8 mouse cellular contexts compared by ENCODE assay signal in genomic region chr3:131109686-131110070, GRCm38 (mm10). TPM values are rescaled to one million over a fixed set of nuclear protein-coding genes. Genes with fewer than 3 reads are reported as not detected.
A peak's percentile ranks its signal among the peaks of the same experiment; 100 is the strongest.
DNase-seq lines count a peak whose midpoint lies in the region; ATAC-seq lines count a peak whose summit lies in the region.

No protein-coding gene starts in this region.

- H3K9ac ChIP-seq in kidney, embryonic 15.5 days = no peak overlapping the region
- H3K9ac ChIP-seq in embryonic facial prominence, embryonic 12.5 days = 0 out of 2 replicates have a peak overlapping the region, but pooled peaks have one; percentile 82
- peak overlapping the region; percentile 88; the same call in 1 of the 2 replicates for H3K9ac ChIP-seq in limb, embryonic 11.5 days (ENCODE audit: low read length)
- no peak overlapping the region for H3K9ac ChIP-seq in stomach, embryonic 15.5 days

- no peaks in the 10 kb centered on the region for H3K36me3 ChIP-seq in kidney, embryonic 15.5 days
- no peaks in the 10 kb centered on the region for H3K36me3 ChIP-seq in embryonic facial prominence, embryonic 12.5 days
- no peaks in the 10 kb centered on the region for H3K36me3 ChIP-seq in limb, embryonic 11.5 days (ENCODE audit: control insufficient read depth, insufficient read depth, low read length)
- no peaks in the 10 kb centered on the region for H3K36me3 ChIP-seq in stomach, embryonic 15.5 days

- peaks cover 89% of the 10 kb centered on the region for H3K27me3 ChIP-seq in kidney, embryonic 15.5 days
- peaks cover 39% of the 10 kb centered on the region for H3K27me3 ChIP-seq in embryonic facial prominence, embryonic 12.5 days
- peaks cover 24% of the 10 kb centered on the region for H3K27me3 ChIP-seq in limb, embryonic 11.5 days (ENCODE audit: control insufficient read depth, insufficient read depth, low read length)
- H3K27me3 ChIP-seq in stomach, embryonic 15.5 days (replicated peaks) = peaks cover 86% of the 10 kb centered on the region

- WGBS in kidney, embryonic 15.5 days = under 1% methylated on average over 13 of the region's 14 CpGs
- whole genome bisulfite sequencing in embryonic facial prominence, embryonic 12.5 days = 0% methylated on average over 13 of the region's 14 CpGs
- 0% methylated on average over 14 of the region's 14 CpGs for WGBS in limb, embryonic 11.5 days
- 1% methylated on average over 13 of the region's 14 CpGs for WGBS in stomach, embryonic 15.5 days

- peaks cover 68% of the 10 kb centered on the region for H3K4me1 ChIP-seq in kidney, embryonic 15.5 days
- H3K4me1 ChIP-seq in embryonic facial prominence, embryonic 12.5 days = peaks cover 32% of the 10 kb centered on the region
- peaks cover 30% of the 10 kb centered on the region for H3K4me1 ChIP-seq in limb, embryonic 11.5 days (ENCODE audit: control insufficient read depth, insufficient read depth, low read length)
- H3K4me1 ChIP-seq in stomach, embryonic 15.5 days = peaks cover 39% of the 10 kb centered on the region

- peak overlapping the region; percentile 98 for H3K4me2 ChIP-seq in kidney, embryonic 15.5 days
- H3K4me2 ChIP-seq in embryonic facial prominence, embryonic 12.5 days (replicated peaks) = peak overlapping the region; percentile 80
- peak overlapping the region; percentile 93 for H3K4me2 ChIP-seq in limb, embryonic 11.5 days (ENCODE audit: low read depth, severe bottlenecking)
- peak overlapping the region; percentile 91; the same call in 1 of the 2 replicates for H3K4me2 ChIP-seq in stomach, embryonic 15.5 days

- no peaks in the 10 kb centered on the region for H3K9me3 ChIP-seq in kidney, embryonic 15.5 days (replicated peaks)
- H3K9me3 ChIP-seq in embryonic facial prominence, embryonic 12.5 days = no peaks in the 10 kb centered on the region
- H3K9me3 ChIP-seq in limb, embryonic 11.5 days (ENCODE audit: control insufficient read depth, low read length) = no peaks in the 10 kb centered on the region
- H3K9me3 ChIP-seq in stomach, embryonic 15.5 days = no peaks in the 10 kb centered on the region

- no peak overlapping the region for H3K27ac ChIP-seq in kidney, embryonic 15.5 days
- peak overlapping the region; percentile 88; the same call in 1 of the 2 replicates for H3K27ac ChIP-seq in embryonic facial prominence, embryonic 12.5 days
- no peak overlapping the region for H3K27ac ChIP-seq in limb, embryonic 11.5 days (replicated peaks; ENCODE audit: low read depth, low read length)
- no peak overlapping the region for H3K27ac ChIP-seq in stomach, embryonic 15.5 days

- peak; percentile 3; the same call in 1 of the 2 replicates for ATAC-seq in kidney, embryonic 15.5 days (replicated peaks; ENCODE audit: low FRiP score)
- no peak for ATAC-seq in embryonic facial prominence, embryonic 12.5 days (ENCODE audit: insufficient number of reproducible peaks, insufficient read depth, low FRiP score, low TSS enrichment)
- peak; percentile 5; the same call in 1 of the 2 replicates for ATAC-seq in limb, embryonic 11.5 days (ENCODE audit: insufficient number of reproducible peaks, low FRiP score, low TSS enrichment, low read depth)
- no peak for ATAC-seq in stomach, embryonic 15.5 days (ENCODE audit: insufficient read depth, low FRiP score, low read depth)

- no peak for DNase-seq in kidney, adult 18-20 months
- peak; percentile 54 for DNase-seq in limb, embryonic 11.5 days (ENCODE audit: low spot score)
- no peak for DNase-seq in urinary bladder, postnatal 36 days (ENCODE audit: low spot score in 2 of 2)
- DNase-seq in adrenal gland, postnatal 10 days = no peak
- no peak for DNase-seq in urinary bladder, postnatal 10 days (ENCODE audit: low spot score)

- peak overlapping the region; percentile 62 for H3K4me3 ChIP-seq in kidney, embryonic 15.5 days (replicated peaks)
- peak overlapping the region; percentile 68 for H3K4me3 ChIP-seq in embryonic facial prominence, embryonic 12.5 days
- peak overlapping the region; percentile 81 for H3K4me3 ChIP-seq in limb, embryonic 11.5 days (ENCODE audit: low read depth, low read length)
- H3K4me3 ChIP-seq in stomach, embryonic 15.5 days (replicated peaks) = peak overlapping the region; percentile 38; the same call in 1 of the 2 replicates

RNA-seq across cellular contexts. Expression of gene Lef1, which starts 0.6 kb away (rescaled TPM):
- polyA plus RNA-seq in kidney, embryonic 15.5 days (2015; fragmentation: Nextera tagmentation; extraction: Ambion mirVana) = 25.6 and 26.2 TPM in 2 replicates
- polyA plus RNA-seq in embryonic facial prominence, embryonic 12.5 days (2016; fragmentation: Nextera tagmentation; extraction: Ambion mirVana) = 107 TPM in 2 replicates
- polyA plus RNA-seq in limb, embryonic 11.5 days (2014; fragmentation: Nextera tagmentation; extraction: Ambion mirVana) = 60.8 and 68.4 TPM in 2 replicates
- 0.95 and 0.99 TPM in 2 replicates for polyA plus RNA-seq in stomach, embryonic 15.5 days (2015; fragmentation: Nextera tagmentation; extraction: Ambion mirVana)
- 1 to 10 TPM; 9.8 TPM for total RNA-seq in adrenal gland, postnatal 10 days (2021)

Comparison
In these comparisons a context has a peak if more than half of its experiments do, and no peak if none do; other contexts are left out.
1. ATAC-seq: peak in kidney, embryonic 15.5 days (single experiment) and limb, embryonic 11.5 days (single experiment); none in embryonic facial prominence, embryonic 12.5 days (single experiment) and stomach, embryonic 15.5 days (single experiment).
2. H3K9ac ChIP-seq: peak in embryonic facial prominence, embryonic 12.5 days (single experiment) and limb, embryonic 11.5 days (single experiment); none in kidney, embryonic 15.5 days (single experiment) and stomach, embryonic 15.5 days (single experiment).
3. RNA of gene Lef1, which starts 0.6 kb away (polyA plus RNA-seq): 107 TPM in embryonic facial prominence, embryonic 12.5 days, 60.8 to 68.4 TPM in limb, embryonic 11.5 days and 25.6 to 26.2 TPM in kidney, embryonic 15.5 days; 0.95 to 0.99 TPM in stomach, embryonic 15.5 days; every median in the first group is over 10 times any median in the second.
4. Peak in every context shown above with its lines, with median percentiles within 50 percentile points of each other: H3K4me2 ChIP-seq and H3K4me3 ChIP-seq.